Mouse (Mus musculus) mouse trophoblast stem cell (cell line): ENCODE measurements around the gene Mical2.

ENCODE experiments used
- in situ Hi-C, 2 experiments: fragments of 300-500 bp; cut with MseI, MboI; formaldehyde crosslinking; loops; 2 replicates in 1 of 2; 3 replicates in 1 of 2; pipeline ENCODE4 v1.15.1; 2025

Mical2 gene

GRCm38 (mm10) chr7:112208323-112209167 lies 17.1 kb upstream of the Mical2 start:
- in situ Hi-C loops = no loop called here

GRCm38 (mm10) chr7:112209621-112210020 lies 16.0 kb upstream of the Mical2 start:
- in situ Hi-C loops = no loop called here

GRCm38 (mm10) chr7:112212921-112213721 lies 12.5 kb upstream of the Mical2 start:
- in situ Hi-C loops = no loop called here

GRCm38 (mm10) chr7:112215871-112216270 lies 9.8 kb upstream of the Mical2 start:
- in situ Hi-C loops = no loop called here

GRCm38 (mm10) chr7:112216720-112217119 lies 8.9 kb upstream of the Mical2 start:
- in situ Hi-C loops = no loop called here

- in situ Hi-C loops = no loop called here
These were observed 8.4 kb upstream of the Mical2 start for GRCm38 (mm10) chr7:112217208-112217607.

GRCm38 (mm10) chr7:112222733-112223524 lies 2.7 kb upstream of the Mical2 start:
- in situ Hi-C loops = no loop called here

- in situ Hi-C loops = no loop called here
These were observed 802 bp upstream of the Mical2 start for GRCm38 (mm10) chr7:112224854-112225253.

GRCm38 (mm10) chr7:112226446-112227265 lies 1.0 kb downstream of the Mical2 start:
- in situ Hi-C loops = no loop called here

GRCm38 (mm10) chr7:112227266-112227562 lies 1.6 kb downstream of the Mical2 start:
- in situ Hi-C loops = no loop called here

GRCm38 (mm10) chr7:112228827-112229498 lies 3.3 kb downstream of the Mical2 start:
- in situ Hi-C loops = no loop called here

GRCm38 (mm10) chr7:112231731-112232130 lies 6.1 kb downstream of the Mical2 start:
- in situ Hi-C loops = no loop called here

- in situ Hi-C loops = no loop called here
These were observed 7.8 kb downstream of the Mical2 start for GRCm38 (mm10) chr7:112233345-112234005.

- in situ Hi-C loops = no loop called here
These were observed 8.8 kb downstream of the Mical2 start for GRCm38 (mm10) chr7:112234410-112234809.

- in situ Hi-C loops = no loop called here
These were observed 9.8 kb downstream of the Mical2 start for GRCm38 (mm10) chr7:112235493-112235892.

GRCm38 (mm10) chr7:112237211-112237610 lies 11.6 kb downstream of the Mical2 start:
- in situ Hi-C loops = no loop called here

- in situ Hi-C loops = no loop called here
These were observed 12.2 kb downstream of the Mical2 start for GRCm38 (mm10) chr7:112237868-112238267.

GRCm38 (mm10) chr7:112238768-112239728 lies 13.4 kb downstream of the Mical2 start:
- in situ Hi-C loops = no loop called here

GRCm38 (mm10) chr7:112240748-112241147 lies 15.1 kb downstream of the Mical2 start:
- in situ Hi-C loops = no loop called here
